Mouse (Mus musculus) layer of hippocampus, adult 9-11 months (tissue): ENCODE measurements at regions not wholly inside any gene's neighbourhood (a gene's known extent, or its start where the extent isn't known, plus 50 kb on each side); places are given as distances from the start of the nearest gene placed in this dataset.

Experiments used
- DNase-seq: peaks from one replicate; pipeline ENCODE4 v3.0.0; 2022

DNA sequence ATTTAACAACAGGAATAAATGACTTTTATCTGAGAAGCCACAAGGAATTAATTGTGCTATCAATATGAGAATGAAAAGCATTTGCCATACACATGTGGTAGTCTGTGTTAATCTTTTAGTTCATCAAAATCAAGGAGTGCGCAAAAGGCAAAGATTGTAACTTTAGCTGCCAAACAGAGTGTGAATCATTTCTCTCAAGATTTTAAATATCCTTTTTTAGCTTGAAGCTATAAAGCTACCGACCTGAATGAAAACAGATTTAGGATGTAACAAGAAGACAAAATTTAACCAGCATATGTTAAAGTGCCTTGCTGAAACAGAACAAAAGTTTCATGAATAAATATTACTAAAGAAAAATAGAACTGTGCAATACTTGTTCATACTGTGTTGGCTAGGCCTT lies 133.3 kb upstream of the Cdh10 start:
- DNase-seq: no peak

DNA sequence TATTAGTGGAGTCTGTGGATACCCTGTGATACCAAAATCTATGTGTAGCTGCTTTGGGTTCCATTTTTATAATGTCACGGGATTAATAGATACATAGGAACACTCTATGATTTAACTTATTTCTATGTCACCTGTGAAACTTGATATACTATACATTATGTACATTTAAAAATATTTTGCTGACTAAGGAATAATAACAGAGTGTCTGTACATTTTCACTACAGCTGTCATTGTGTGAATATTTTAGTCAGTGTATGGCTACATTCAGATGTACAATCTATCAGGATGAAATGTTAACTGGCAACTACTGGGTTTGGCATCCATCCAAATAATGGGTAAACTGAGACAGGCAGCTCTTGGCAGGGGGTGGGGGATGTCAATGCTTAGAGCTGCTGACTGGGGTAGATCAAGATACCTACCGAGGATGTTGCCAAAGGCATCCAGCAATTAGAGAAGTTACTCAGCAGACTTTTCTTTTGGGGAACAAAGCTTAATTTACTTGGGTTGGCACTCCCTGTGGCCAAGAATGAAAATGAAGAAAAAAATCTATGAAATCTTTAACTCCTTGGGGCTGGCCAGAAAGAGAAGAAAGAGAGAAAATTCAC lies 122.0 kb upstream of the Cdh10 start:
- no peak for DNase-seq

DNA sequence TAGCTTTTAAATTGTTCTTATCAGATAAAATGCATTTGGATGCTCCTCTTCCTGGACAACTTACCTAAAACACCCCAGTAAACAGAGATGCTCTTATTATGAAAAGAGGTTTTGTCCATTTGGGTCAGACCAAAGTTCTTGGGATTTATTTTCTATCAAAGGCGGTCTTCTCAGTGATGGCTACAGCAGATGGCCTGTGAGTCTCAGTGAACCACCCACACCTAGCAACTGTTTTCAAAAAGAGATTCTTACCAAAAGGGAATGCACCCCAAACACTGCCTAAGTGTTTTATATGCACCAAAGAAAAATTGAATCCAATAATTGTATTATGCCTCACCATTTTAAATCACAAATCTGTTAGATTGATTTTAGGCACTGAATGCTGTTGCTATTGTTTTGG lies 74.5 kb upstream of the Cdh10 start:
- DNase-seq: peak; percentile 44

DNA sequence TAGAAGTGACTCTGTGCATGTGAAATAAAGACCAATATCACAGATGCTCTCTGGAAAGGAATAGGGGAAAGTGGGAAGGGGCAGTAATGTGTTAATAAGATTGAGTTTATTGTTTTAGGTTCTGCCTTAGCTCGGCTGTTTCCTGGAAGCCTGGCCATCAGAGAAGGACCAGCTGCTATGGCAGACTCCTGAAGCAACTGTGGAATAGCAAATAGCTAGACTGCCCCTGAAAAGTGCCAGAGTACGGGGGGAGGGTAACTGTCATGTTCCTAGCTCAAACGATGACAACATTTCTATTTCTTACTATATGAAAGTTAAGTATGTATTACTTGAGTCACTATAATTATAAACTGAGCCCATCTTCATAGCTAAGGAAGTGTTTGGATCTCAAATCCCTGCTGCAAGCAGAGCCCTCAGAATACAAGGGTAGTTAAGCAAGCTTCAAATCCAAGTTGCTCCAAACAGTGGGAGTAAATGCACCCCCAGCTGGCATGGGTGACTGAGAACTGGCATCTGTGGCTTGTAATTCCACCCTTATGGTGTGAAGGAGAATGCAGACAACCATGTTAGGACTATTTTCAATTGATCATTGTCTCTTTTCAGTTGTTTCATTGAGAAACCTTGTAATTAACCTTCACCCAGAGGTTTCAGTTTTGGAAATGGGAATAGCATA lies 70.0 kb upstream of the Cdh10 start:
- DNase-seq: peak; percentile 79
